Mouse (Mus musculus): ENCODE measurements around the gene Coq5. TPM values are rescaled to one million over a fixed set of nuclear protein-coding genes. Genes with fewer than 3 reads are reported as not detected.

Coq5 gene
- polyA plus RNA-seq, 1 experiment = 6.3 TPM

DNA sequence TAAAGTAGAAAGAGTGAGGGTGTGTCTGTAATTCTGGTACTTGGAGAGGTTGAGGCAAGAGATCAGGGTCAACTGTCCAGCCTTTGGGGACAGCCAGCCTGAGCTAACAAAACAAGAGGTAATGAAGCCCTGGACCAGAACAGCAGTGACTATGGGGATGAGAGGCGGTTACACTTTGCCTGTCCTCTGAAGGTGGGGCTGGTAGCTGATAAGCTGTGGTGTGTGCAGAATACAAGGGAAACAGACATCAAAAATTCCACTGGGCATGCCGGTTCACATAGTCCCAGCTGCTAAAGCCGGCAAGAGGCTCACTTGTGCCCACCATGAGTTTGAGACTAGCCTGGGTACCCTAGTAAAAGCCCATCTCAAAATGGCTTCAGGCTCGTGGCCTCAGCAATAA is 32.9 kb downstream of the Coq5 start:
- Histone ChIP-seq H3K36me3 (ENCODE audit: control insufficient read depth, insufficient read depth, low read length) (no peaks in the 10 kb centered on the region), H3K27ac (ENCODE audit: insufficient read depth, low read length) (no peak overlapping the region), H3K4me1 (ENCODE audit: control insufficient read depth, insufficient read depth, insufficient read length) (no peaks in the 10 kb centered on the region; the same call in 1 of the 2 replicates), H3K27me3 (ENCODE audit: control insufficient read depth, insufficient read depth, low read length) (no peaks in the 10 kb centered on the region), H3K4me3 (ENCODE audit: extremely low read depth, insufficient read depth, insufficient read length) (no peak overlapping the region)
- 70% methylated on average over 4 of the region's 4 CpGs for WGBS
- DNase-seq (ENCODE audit: low read depth in 1 of 2, low spot score in 2 of 2) = no peak
- TF ChIP-seq CTCF (IDR thresholded peaks at IDR 0.05; ENCODE audit: extremely low read depth, insufficient read depth, insufficient read length, insufficient replicate concordance) (no peak), POLR2A (IDR thresholded peaks at IDR 0.05; ENCODE audit: low read depth, low read length) (no peak)

DNA sequence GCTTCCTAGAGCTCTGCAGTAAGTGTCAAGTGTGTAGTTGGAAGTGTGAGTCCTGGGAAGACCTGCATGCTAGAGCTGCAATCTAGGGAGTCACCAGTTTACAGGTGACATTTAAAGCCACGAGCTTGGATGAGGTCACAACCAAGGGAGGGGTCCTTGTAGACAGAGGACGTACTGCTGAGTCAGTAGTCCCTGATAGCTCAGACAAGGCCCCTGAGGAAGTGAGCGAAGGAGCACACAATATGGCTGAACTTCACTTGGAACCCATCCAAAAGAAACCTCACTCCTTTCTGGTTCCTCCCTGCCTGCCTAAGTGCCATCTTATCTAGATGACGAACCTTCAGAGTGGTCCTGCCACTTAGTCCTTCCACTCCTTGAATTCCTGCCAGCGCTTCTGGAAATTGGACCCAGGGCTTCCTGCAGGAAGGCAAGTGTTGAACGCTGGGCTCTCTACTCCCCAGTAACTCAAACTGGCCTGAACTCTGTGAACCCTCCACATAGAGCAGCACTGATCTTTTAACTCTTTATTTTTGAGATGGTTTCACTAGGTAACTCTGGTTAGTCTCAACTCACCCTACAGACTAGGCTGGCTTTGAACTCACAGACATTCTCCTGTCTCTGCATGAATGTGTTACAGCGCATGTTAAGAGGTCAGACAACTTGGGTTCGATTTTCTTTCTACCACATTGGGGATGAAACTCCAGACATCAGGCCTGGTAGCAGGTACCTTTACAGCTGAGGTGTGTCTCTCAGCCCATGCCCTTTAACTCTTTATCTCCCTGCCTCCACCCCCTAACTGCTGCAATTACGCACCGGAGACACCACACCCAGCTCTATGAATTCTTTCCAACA is 33.6 kb downstream of the Coq5 start:
- H3K4me3 ChIP-seq (ENCODE audit: extremely low read depth, insufficient read depth, insufficient read length) = no peak overlapping the region
- H3K27me3 ChIP-seq (ENCODE audit: control insufficient read depth, insufficient read depth, low read length) = no peaks in the 10 kb centered on the region
- H3K27ac ChIP-seq (ENCODE audit: insufficient read depth, low read length) = no peak overlapping the region
- DNase-seq (ENCODE audit: low read depth in 1 of 2, low spot score in 2 of 2) = no peak
- no peaks in the 10 kb centered on the region; the same call in 1 of the 2 replicates for H3K4me1 ChIP-seq (ENCODE audit: control insufficient read depth, insufficient read depth, insufficient read length)
- no peak for TF ChIP-seq CTCF (IDR thresholded peaks at IDR 0.05; ENCODE audit: extremely low read depth, insufficient read depth, insufficient read length, insufficient replicate concordance)
- no peak for TF ChIP-seq POLR2A (IDR thresholded peaks at IDR 0.05; ENCODE audit: low read depth, low read length)
- 56% methylated on average over 10 of the region's 10 CpGs for WGBS
- H3K36me3 ChIP-seq (ENCODE audit: control insufficient read depth, insufficient read depth, low read length) = no peaks in the 10 kb centered on the region

DNA sequence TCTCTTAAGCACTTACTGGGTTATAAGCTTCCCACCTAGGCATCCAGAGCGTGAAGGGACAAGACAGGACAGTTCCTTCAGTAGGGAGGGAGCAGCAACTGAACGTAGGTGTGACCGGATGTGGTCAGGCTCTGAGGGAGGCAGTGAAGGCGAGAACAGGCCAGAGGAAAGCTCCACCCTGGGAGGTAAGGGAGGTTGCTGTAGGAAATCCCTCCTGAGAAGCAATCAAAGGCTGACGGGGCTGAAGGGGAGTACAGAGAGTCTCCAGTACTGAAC is 34.1 kb downstream of the Coq5 start:
- TF ChIP-seq POLR2A (IDR thresholded peaks at IDR 0.05; ENCODE audit: low read depth, low read length) (no peak), CTCF (IDR thresholded peaks at IDR 0.05; ENCODE audit: extremely low read depth, insufficient read depth, insufficient read length, insufficient replicate concordance) (no peak)
- no peak for DNase-seq (ENCODE audit: low read depth in 1 of 2, low spot score in 2 of 2)
- H3K36me3 ChIP-seq (ENCODE audit: control insufficient read depth, insufficient read depth, low read length) = no peaks in the 10 kb centered on the region
- 63% methylated on average over 5 of the region's 5 CpGs for WGBS
- no peak overlapping the region for H3K4me3 ChIP-seq (ENCODE audit: extremely low read depth, insufficient read depth, insufficient read length)
- no peaks in the 10 kb centered on the region for H3K27me3 ChIP-seq (ENCODE audit: control insufficient read depth, insufficient read depth, low read length)
- no peak overlapping the region for H3K27ac ChIP-seq (ENCODE audit: insufficient read depth, low read length)
- no peaks in the 10 kb centered on the region; the same call in 1 of the 2 replicates for H3K4me1 ChIP-seq (ENCODE audit: control insufficient read depth, insufficient read depth, insufficient read length)

DNA sequence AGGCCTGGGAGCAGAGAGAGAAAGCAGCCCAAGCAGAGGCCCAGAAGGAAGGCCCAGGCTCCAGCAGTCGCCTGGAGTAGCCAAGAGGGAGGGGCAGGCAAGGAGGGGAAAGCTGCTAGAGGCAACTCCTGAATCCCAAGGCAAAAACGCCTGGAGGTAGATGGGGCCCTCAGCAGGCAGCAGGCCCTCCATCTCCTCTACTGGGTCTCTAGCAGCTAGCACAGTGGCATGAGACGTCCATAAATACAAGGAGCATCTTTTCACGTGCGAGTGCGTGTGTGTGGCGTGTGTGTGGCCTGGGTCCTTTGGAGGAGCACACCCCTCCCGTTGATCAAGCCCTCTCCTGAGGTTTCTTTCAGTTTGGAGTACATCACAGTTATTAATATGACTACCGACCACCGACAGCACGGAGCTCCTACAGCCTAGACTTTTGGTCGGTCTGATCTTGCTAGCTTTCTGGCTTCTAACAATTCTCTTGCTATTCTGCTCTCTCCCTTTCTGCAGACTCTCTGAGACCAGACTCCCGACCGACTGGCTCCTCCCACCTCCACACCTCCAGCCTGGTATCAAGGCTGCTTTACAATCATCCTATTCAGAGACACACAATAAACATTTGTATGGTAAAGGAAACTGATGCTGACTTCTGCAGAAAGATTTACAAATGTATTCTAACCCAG is 37.6 kb downstream of the Coq5 start:
- no peak for DNase-seq (ENCODE audit: low read depth in 1 of 2, low spot score in 2 of 2)
- Histone ChIP-seq H3K4me1 (ENCODE audit: control insufficient read depth, insufficient read depth, insufficient read length) (peaks cover 6% of the 10 kb centered on the region; the same call in 1 of the 2 replicates), H3K27ac (ENCODE audit: insufficient read depth, low read length) (no peak overlapping the region), H3K27me3 (ENCODE audit: control insufficient read depth, insufficient read depth, low read length) (0 out of 2 replicates have a peak, but pooled peaks cover 1% of the 10 kb centered on the region), H3K36me3 (ENCODE audit: control insufficient read depth, insufficient read depth, low read length) (no peaks in the 10 kb centered on the region), H3K4me3 (ENCODE audit: extremely low read depth, insufficient read depth, insufficient read length) (no peak overlapping the region)
- 53% methylated on average over 14 of the region's 14 CpGs for WGBS
- no peak for TF ChIP-seq POLR2A (IDR thresholded peaks at IDR 0.05; ENCODE audit: low read depth, low read length)
- TF ChIP-seq CTCF (IDR thresholded peaks at IDR 0.05; ENCODE audit: extremely low read depth, insufficient read depth, insufficient read length, insufficient replicate concordance) = no peak

DNA sequence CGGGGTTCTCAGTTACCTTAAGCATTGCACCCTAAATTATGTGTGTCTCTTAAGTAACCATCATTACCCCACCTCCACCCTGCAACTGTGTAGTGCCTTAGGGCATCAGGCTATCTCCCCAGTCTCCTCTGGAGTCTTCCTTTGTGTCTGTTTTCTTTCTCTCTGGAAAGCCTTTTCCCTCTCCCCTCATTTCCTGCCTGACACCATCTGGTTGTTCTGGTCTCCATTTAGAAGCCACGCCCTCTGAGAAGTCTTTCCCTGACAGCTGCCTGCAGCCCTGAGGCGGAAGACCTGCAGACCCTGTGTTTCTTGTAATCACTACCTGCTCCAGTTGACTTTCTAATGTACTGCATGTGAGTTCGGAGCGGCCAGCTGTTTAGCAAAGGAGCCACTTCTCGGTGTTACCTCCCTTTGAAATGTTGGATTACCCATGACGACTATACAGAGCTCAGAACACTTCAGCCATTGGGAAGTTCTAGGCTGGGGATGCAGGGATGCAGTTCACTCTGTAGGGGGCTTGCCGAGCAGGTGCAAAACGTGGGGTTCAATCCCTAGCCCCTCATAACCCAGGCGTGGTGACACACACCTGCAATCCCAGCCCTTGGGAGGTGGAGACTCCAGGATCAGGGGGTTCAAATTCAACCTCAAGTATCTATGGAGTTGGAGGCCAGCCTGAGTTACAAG is 38.3 kb downstream of the Coq5 start:
- no peak for DNase-seq (ENCODE audit: low read depth in 1 of 2, low spot score in 2 of 2)
- no peak overlapping the region for H3K4me3 ChIP-seq (ENCODE audit: extremely low read depth, insufficient read depth, insufficient read length)
- 35% methylated on average over 10 of the region's 10 CpGs for WGBS
- H3K27ac ChIP-seq (ENCODE audit: insufficient read depth, low read length) = no peak overlapping the region
- peaks cover 6% of the 10 kb centered on the region; the same call in 1 of the 2 replicates for H3K4me1 ChIP-seq (ENCODE audit: control insufficient read depth, insufficient read depth, insufficient read length)
- 0 out of 2 replicates have a peak, but pooled peaks cover 1% of the 10 kb centered on the region for H3K27me3 ChIP-seq (ENCODE audit: control insufficient read depth, insufficient read depth, low read length)
- TF ChIP-seq POLR2A (IDR thresholded peaks at IDR 0.05; ENCODE audit: low read depth, low read length) (no peak), CTCF (IDR thresholded peaks at IDR 0.05; ENCODE audit: extremely low read depth, insufficient read depth, insufficient read length, insufficient replicate concordance) (no peak)
- no peaks in the 10 kb centered on the region for H3K36me3 ChIP-seq (ENCODE audit: control insufficient read depth, insufficient read depth, low read length)

DNA sequence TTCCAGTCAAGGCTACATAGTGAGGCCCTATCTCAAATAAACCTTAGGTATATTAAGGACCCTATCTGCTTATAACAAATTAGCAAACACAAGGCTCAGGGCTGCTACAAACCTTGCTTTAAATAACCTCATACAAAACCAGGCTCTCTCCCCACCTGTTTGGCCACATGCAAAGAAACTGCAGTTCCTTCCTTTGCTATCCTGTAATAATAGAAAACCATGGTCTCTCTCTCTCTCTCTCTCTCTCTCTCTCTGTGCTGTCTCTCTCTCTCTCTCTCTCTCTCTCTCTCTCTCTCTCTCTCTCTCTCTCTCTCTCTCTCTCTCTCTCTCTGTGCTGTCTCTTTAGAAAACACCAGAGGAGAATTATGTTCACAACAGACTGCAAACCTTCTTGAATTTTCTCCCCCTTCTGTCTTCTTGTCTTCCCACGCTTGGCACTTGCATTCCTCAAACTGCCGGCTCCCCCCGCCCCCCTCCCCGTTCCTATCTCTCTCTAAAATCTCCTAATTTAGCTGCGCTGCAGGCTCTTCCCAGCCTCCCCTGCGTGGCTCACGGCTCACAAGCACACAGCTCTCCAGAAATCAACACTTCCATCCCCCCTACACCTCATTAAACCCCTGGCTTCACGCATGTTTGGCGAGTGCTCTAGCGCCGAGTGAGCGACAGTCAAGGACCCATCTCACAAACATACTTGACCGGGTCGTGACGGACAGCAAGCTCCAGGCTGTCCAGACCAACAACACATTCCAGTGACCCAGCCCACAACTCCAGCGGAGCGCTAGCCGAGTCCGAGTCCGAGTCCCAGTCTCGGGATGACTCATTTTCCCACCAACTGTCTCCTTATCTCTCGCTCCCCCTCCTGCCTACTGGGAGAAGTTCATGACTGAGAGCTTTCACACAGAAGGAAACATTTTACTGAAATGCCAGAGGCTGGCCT is 39.8 kb downstream of the Coq5 start:
- 0 out of 2 replicates have a peak, but pooled peaks have one; percentile 1 for TF ChIP-seq CTCF (IDR thresholded peaks at IDR 0.05; ENCODE audit: extremely low read depth, insufficient read depth, insufficient read length, insufficient replicate concordance)
- no peak for TF ChIP-seq POLR2A (IDR thresholded peaks at IDR 0.05; ENCODE audit: low read depth, low read length)
- 0 out of 2 replicates have a peak, but pooled peaks cover 1% of the 10 kb centered on the region for H3K27me3 ChIP-seq (ENCODE audit: control insufficient read depth, insufficient read depth, low read length)
- WGBS = 4% methylated on average over 22 of the region's 22 CpGs
- peak overlapping the region; percentile 57 for H3K4me3 ChIP-seq (ENCODE audit: extremely low read depth, insufficient read depth, insufficient read length)
- DNase-seq (ENCODE audit: low read depth in 1 of 2, low spot score in 2 of 2) = no peak
- no peaks in the 10 kb centered on the region for H3K36me3 ChIP-seq (ENCODE audit: control insufficient read depth, insufficient read depth, low read length)
- peaks cover 6% of the 10 kb centered on the region; the same call in 1 of the 2 replicates for H3K4me1 ChIP-seq (ENCODE audit: control insufficient read depth, insufficient read depth, insufficient read length)
- H3K27ac ChIP-seq (ENCODE audit: insufficient read depth, low read length) = peak overlapping the region; percentile 48; the same call in 1 of the 2 replicates
